Mouse (Mus musculus) cerebellum, postnatal 14 days (tissue): ENCODE measurements around the gene Ssr2.

Source experiments
- DNase-seq, 2 experiments: peaks; one replicate each; pipeline ENCODE4 v3.0.0; 2021; ENCODE audit warnings: mixed read lengths in 2 of 2

The Ssr2 gene

GRCm38 (mm10) chr3:88575540-88575939 is at the start of gene Ssr2:
Gene Ssr2, plus strand, starts transcription at chr3:88575876.
- no peak for DNase-seq

GRCm38 (mm10) chr3:88526157-88527131 is 49.2 kb upstream of the Ssr2 start:
- peak; percentile 91 to 94 for DNase-seq

- DNase-seq, result no peak
Measured at GRCm38 (mm10) chr3:88527565-88527964, 48.1 kb upstream of the Ssr2 start.

- DNase-seq, result no peak
Measured at GRCm38 (mm10) chr3:88528646-88529045, 47.0 kb upstream of the Ssr2 start.

GRCm38 (mm10) chr3:88529204-88530000 is 46.3 kb upstream of the Ssr2 start:
- no peak for DNase-seq

GRCm38 (mm10) chr3:88530082-88530864 is 45.4 kb upstream of the Ssr2 start:
- no peak for DNase-seq

GRCm38 (mm10) chr3:88531348-88532298 is 44.1 kb upstream of the Ssr2 start:
- DNase-seq, result peak; percentile 92 to 95

- DNase-seq, result peak in 1 of 2 experiments; percentile 37
Measured at GRCm38 (mm10) chr3:88532299-88532674, 43.4 kb upstream of the Ssr2 start, which contains the start of gene Mex3a. Gene Mex3a, plus strand, starts transcription at chr3:88532395.

GRCm38 (mm10) chr3:88532689-88533511 is 42.8 kb upstream of the Ssr2 start:
- peak; percentile 44 to 57 for DNase-seq

- DNase-seq, result peak in 1 of 2 experiments; percentile 13
Measured at GRCm38 (mm10) chr3:88533706-88534105, 42.0 kb upstream of the Ssr2 start.

- no peak for DNase-seq
Measured at GRCm38 (mm10) chr3:88535005-88535404, 40.7 kb upstream of the Ssr2 start.

- no peak for DNase-seq
Measured at GRCm38 (mm10) chr3:88535527-88535926, 40.1 kb upstream of the Ssr2 start.

GRCm38 (mm10) chr3:88536103-88536930 is 39.4 kb upstream of the Ssr2 start:
- peak; percentile 82 for DNase-seq

- no peak for DNase-seq
Measured at GRCm38 (mm10) chr3:88537146-88537545, 38.5 kb upstream of the Ssr2 start.

- peak in 1 of 2 experiments; percentile 23 for DNase-seq
Measured at GRCm38 (mm10) chr3:88538271-88539145, 37.2 kb upstream of the Ssr2 start.

- DNase-seq, result peak in 1 of 2 experiments; percentile 55
Measured at GRCm38 (mm10) chr3:88539397-88539796, 36.3 kb upstream of the Ssr2 start.

GRCm38 (mm10) chr3:88540085-88540484 is 35.6 kb upstream of the Ssr2 start:
- DNase-seq, result peak in 1 of 2 experiments; percentile 55
